Mouse (Mus musculus) liver, postnatal 0 days (tissue): ENCODE data around the gene Usp2.

Source experiments
- CTCF ChIP-seq: sonication (generic); IDR thresholded peaks from 2 replicates; pipeline ENCODE4 v1.5.1; 2016; ENCODE audit warnings: antibody characterized with exemption, low read depth
- EP300 ChIP-seq: IDR thresholded peaks from 2 replicates; pipeline ENCODE4 v1.6.1; 2016; ENCODE audit warnings: antibody characterized with exemption, low read depth, mild to moderate bottlenecking

- TF ChIP-seq CTCF (peak; percentile 35), EP300 (no peak)
Measured at GRCm38 (mm10) chr9:44144023-44144717, 77.3 kb downstream of the Usp2 start.
